Mouse (Mus musculus) cerebellum, adult 9-11 months (tissue): ENCODE results near the gene Cdadc1.
"Not testable (repeated sequence)": the region's sequence is repeated elsewhere in the genome, so short reads cannot be mapped to it uniquely, and the experiment has no call there.

Experiments
- DNase-seq: peaks from one replicate; pipeline ENCODE4 v3.0.0; 2022

Cdadc1 gene

DNA sequence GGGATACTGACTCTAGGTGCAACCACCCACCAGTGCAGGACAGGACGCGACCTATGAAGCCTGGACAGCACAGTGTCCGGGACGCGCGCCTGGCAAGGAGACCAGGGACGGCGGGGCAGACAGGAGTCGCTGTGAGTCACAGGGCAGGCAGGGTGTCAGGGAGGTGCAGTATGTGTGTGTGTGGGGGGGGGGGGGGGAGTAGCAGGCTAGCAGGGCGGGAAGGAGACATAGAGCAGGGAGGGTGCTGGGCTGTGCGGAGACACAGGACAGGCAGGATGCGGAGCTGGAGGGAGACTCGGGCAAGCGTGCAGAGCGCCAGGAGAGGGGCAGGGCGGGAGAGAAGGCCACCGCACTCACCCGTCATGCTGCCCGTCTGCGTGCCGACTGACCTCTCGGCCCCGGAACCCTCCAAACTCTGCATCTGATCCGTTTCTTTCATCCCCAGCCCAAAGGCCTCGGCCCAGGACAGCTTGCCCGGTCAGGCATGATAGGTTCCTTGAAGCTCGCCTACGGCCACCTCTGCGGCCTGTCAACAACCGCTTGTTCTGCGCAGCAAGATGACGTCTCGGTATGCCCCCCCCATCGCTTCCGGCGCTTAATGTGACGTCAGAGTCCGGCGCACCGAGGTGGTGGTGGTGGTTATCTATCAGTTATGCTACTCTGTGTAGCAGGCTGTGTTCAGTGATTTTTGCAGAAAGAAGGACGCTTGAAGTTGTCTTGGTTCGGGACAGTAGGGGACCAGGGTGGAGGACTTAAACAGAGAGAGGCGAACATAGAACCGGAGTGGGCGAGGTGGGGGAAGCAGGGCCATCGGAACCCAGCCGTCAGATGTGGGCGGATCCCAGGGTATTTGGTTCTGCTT is at the start of gene Cdadc1:
TSS of gene Cdadc1 (minus strand) at position 562 of the 862 bp plus-strand sequence.
- peak; percentile 95 for DNase-seq

DNA sequence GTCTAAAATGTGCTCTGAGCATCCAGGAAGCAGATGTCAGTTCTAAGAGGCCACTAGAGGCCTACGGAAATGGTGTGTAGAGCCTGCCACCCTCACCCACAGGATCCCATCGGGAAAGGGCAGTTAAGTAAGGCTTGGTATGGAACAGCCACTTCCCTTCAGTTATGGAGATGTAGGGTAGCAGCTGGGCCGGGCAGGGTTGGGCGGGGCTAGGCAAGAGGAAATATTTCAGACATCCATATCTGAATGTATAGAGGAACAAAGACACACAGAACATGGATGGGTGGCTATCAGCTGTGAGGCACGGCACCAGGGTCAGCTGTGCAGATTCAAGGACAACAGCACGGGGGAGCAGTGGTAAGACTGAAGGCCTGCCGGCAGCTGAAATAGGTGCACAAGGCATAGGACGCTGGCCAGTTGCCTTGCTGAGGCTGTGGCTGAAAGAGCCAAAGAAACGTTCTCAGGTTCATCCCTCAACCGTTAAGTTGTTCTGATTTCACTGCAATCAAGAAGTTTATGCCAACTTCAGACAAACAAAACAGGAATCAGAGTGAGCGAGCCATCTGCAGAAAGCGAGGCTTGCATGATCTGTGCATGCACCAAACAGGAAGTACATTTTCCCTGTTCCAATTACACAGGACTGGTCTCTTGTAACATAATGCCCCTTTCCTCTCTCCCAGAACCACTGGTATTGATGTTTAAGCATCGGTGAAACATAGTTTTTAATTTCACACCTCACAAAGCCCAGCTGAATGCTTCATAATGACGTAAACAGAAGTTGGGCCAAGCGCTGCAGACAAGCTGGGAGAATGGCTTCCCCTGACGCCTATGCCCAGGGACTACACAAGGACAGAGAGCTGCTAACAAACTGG is 49.3 kb upstream of the Cdadc1 start:
- DNase-seq = no peak

GRCm38 (mm10) chr14:59644896-59645295 is 47.1 kb upstream of the Cdadc1 start:
- DNase-seq = no peak

- DNase-seq = no peak
These were observed 46.4 kb upstream of the Cdadc1 start for GRCm38 (mm10) chr14:59644166-59644565.

GRCm38 (mm10) chr14:59643582-59643981 is 45.8 kb upstream of the Cdadc1 start:
- no peak for DNase-seq

GRCm38 (mm10) chr14:59641856-59642255 is 44.1 kb upstream of the Cdadc1 start:
- DNase-seq = no peak

DNA sequence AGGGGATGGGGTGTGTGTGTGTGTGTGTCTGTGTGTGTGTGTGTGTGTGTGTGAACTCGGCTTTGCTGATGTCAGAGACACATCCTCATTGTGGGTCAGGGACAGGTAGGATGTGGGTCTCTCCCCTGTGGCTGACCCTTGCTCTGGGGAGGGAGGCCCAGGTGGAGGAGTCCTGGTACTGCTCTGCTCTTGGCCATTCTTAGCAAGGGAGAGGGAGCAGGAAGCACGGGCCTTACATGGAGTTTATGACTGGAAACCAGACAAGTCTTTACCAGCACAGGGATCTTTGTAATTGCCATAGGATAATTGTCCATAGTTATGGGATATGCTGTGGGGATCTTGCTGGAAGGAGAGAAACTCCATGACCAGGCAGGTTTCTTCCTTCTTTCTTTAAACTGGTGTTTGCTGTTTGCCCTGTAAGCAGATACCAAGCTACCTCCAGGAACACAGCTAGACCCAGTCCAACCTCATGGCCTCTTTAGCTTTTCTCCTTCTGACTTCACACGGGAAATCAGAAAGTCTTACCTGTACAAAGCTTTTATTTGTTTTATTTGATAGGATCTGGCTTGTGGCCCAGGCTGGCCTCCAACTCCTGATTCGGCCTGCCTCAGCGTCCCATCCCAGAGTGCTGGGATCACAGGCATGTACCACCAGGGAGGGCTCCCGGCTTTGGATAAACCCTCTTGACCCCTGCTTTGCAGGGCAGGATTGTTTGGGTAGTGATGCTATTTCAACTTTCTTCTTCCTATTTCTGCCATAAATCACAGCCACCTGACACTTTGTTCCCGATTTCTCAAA is 41.3 kb upstream of the Cdadc1 start:
- no peak for DNase-seq

- DNase-seq = no peak
These were observed 36.2 kb upstream of the Cdadc1 start for GRCm38 (mm10) chr14:59633988-59634387.

DNA sequence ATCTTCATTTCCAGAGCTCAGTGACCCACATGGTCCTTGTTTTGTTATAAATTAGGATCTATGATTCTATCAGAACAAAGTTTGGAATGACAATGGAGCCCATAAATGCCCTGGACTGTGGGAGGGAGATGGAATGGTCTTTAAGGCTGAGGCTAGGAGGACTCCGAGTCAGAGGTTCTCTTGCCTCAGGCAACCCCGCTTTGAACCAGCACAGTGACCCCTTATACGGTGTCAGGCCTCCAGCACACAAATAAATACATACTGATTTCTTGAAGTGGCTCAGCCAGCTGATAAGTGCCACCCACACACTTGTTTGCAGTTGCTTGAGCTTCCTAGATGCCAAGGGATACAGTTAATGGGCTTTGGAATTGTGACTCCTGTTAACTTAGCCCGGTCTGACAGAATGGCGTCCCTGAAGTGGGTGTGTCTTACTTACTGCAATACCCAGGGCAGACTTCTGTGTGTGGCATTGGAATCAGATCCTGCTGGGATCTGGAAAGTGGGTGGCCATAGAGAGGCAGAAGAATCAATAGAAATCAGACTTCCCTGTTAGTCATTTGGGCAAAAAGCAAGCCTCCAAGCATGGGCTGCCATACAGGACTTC is 35.6 kb upstream of the Cdadc1 start:
- no peak for DNase-seq

- no peak for DNase-seq
These were observed 34.3 kb upstream of the Cdadc1 start for GRCm38 (mm10) chr14:59632067-59632466.

GRCm38 (mm10) chr14:59630096-59630495 is 32.3 kb upstream of the Cdadc1 start:
- DNase-seq = no peak

DNA sequence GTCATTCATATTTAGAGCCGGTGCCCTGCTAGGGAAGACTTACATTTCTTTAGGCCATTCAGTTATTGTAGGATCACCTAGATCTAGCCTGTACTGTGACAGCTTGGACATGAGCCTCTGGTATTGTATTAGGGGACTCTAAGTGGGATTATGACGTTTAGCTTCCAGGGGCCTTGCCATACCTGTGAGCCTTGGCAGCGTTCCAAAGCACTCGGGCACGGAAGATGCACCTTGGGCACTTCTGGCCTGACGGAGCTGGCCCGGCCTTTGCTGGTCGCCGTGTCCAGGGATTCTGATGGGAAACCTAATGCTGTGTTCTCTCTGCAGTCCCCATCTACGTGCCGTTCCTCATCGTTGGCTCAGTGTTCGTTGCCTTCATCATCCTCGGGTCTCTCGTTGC is 31.5 kb upstream of the Cdadc1 start:
- DNase-seq = no peak

DNA sequence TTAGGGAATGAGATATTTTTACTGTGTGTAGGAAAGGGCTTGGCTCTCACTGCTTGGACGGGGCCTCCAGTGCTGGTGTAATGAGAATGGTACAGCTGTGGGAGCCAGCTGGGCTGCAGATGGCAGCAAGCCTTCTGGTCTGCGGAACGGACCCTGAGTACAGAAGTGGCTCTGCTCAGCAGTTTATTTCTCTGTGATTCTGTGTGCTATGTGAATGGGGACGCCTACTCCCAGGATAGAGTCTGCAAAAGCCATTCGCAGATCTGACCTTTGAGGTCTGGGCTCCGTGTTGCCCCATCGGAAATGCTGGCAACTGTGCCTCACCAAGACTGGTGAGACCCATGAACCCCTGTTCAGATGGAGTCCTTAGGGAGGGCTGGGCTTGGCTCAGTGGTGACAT is 30.1 kb upstream of the Cdadc1 start:
- no peak for DNase-seq

- DNase-seq = no peak
These were observed 29.5 kb upstream of the Cdadc1 start for GRCm38 (mm10) chr14:59627142-59627680.

DNA sequence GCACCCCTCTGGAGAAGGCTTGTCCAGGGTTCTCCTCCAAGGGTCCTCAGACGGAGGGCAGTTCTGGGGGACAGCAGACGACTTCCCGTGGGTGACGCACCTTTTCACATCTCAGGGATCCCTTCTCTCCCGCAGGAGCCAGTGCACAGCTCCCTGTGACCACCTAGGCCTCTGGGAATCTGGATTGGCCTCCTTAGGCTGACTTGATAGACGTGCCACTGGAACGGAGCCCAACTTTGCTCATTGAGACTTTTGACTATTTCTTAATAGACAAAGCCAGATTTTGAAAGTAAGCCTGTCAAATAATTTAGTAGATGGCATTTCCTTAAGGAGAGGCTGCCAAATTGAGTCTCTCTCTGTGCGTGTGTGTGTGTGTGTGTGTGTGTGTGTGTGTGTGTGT is 29.0 kb upstream of the Cdadc1 start:
- no peak for DNase-seq

DNA sequence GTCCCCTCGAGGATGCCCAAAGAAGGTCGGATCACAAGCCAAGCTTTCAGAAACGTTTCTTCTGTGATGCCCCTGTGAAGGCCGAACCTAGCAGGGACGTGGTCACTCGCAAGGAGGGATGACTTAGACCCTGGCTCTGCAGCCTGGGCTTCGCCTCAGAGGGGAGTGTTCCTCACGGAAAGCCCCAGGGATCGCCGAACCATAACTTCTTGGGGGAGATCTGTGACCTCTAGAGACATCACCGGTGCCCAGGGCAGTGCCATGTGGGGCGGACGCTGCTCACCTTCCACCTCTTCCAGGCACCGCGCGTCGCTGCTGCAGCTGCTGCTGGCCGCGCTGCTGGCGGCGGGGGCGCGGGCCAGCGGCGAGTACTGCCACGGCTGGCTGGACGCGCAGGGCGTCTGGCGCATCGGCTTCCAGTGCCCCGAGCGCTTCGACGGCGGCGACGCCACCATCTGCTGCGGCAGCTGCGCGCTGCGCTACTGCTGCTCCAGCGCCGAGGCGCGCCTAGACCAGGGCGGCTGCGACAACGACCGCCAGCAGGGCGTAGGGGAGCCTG is 28.1 kb upstream of the Cdadc1 start:
- no peak for DNase-seq

- DNase-seq = peak; percentile 23
These were observed 27.5 kb upstream of the Cdadc1 start, which contains the start of gene Shisa2 for GRCm38 (mm10) chr14:59625158-59625805. Gene Shisa2, plus strand, starts transcription at chr14:59625308.

GRCm38 (mm10) chr14:59624326-59624885 is 26.6 kb upstream of the Cdadc1 start:
- no peak for DNase-seq

DNA sequence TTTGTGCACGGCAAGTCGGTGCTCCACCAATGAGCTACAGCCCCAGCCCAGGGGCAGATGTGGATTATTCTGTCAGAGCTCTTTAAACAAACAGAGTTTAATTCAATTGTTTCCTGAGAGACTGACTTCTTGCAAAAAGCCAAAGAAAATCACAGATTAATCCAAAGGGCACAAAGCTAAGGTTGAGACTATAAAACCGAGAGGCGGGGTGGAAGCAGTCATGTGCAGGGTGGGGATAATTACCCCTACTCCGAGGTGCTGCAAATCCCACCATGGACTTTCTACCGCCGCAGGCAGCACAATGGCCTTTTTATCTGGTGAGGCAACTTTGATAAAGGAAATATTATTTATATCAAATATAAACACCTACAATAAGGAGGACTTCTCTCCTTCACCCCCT is 19.0 kb upstream of the Cdadc1 start:
- no peak for DNase-seq

- not testable (repeated sequence) for DNase-seq
These were observed 16.4 kb upstream of the Cdadc1 start for GRCm38 (mm10) chr14:59614149-59614548.
